Mouse (Mus musculus) bone marrow macrophage, adult 2 months (primary cell): ENCODE measurements around the gene Ntrk3.

Source experiments
- CTCF ChIP-seq: IDR thresholded peaks from 2 replicates; pipeline ENCODE4 v1.5.1; 2012; ENCODE audit warnings: low read depth, mild to moderate bottlenecking, low read length, moderate library complexity
- POLR2A ChIP-seq: IDR thresholded peaks from 2 replicates; pipeline ENCODE4 v1.6.1; 2012; ENCODE audit warnings: mild to moderate bottlenecking, low read depth, low read length, borderline replicate concordance

DNA sequence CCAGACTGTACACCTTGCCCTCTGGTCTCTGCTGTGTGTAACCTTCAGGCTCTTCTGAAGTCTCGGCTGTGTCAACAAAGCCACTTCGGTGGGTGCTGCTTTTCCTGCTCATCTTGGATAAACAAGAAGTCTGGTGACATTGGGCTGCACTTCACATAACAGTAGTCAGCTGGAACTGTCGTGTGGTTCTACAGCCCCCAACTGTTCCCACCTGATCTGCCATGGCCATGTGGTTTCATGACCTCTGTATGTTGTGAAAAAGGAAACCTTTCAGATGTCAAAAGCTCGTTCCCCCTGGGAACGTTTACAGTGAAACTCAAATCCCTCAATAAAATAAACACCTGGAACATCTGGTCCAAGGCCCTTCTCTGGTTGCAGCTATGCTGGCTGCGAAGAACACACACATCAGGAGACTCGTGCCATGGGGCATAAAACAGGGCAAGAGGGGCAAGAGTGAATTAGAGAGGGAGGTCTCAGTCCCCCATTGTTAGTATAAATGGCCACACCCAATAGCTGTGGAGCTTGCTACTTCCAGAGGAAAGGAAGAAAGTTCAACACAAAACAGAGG, 222.7 kb downstream of the Ntrk3 start:
- no peak for TF ChIP-seq POLR2A
- TF ChIP-seq CTCF: no peak
